Mouse (Mus musculus): Measurements from ENCODE around the gene Nrp1. TPM values are rescaled to one million over a fixed set of nuclear protein-coding genes. Genes with fewer than 3 reads are reported as not detected.

Gene Nrp1
- total RNA-seq, 2 experiments from 2014 or later = 96.2 to 111 TPM

DNA sequence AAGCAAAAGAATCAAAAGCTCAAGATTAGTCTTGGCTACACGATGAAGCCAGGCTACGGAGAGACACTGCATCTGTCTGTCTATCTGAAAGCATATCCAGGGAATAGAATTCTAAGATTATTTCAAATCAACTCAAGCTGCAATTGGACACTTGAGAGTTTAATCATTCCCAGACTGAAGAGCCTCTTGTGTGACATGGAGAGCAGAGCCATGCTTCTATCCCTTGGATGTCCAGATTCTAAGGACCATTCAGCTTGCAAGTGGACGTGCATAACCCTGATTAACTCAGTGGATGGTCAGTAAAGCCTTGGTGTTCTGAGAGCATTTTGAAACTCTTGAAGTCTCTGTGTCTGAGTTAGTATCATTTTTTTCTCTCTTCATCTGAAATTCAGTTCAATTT is 95.6 kb downstream of the Nrp1 start:
- no peak for DNase-seq (ENCODE audit: extremely low spot score in 1 of 2, low spot score in 1 of 2)

DNA sequence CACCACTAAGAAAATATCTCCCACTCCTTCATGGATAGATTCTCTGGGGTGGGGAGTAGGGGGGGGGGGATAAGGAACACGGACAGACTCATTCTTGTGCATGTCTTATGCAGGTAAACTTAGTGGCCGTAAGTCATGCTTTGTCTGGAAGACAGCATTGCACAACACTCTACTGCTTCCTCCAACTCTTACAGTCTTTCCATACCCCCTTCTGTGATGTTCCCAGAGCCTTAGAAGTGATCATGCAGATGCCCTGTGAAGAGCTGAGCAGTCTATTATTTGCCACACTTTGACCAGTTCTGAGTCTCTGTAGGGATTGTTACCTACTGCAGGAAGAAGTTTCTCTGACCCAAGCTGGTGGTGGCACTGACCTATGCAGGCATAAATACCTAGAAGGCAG is 98.9 kb downstream of the Nrp1 start:
- no peak for DNase-seq (ENCODE audit: extremely low spot score in 1 of 2, low spot score in 1 of 2)

GRCm38 (mm10) chr8:128459704-128460103 is 101.3 kb downstream of the Nrp1 start:
- no peak for DNase-seq (ENCODE audit: extremely low spot score in 1 of 2, low spot score in 1 of 2)

GRCm38 (mm10) chr8:128461716-128462115 is 103.3 kb downstream of the Nrp1 start:
- no peak for DNase-seq (ENCODE audit: extremely low spot score in 1 of 2, low spot score in 1 of 2)

DNA sequence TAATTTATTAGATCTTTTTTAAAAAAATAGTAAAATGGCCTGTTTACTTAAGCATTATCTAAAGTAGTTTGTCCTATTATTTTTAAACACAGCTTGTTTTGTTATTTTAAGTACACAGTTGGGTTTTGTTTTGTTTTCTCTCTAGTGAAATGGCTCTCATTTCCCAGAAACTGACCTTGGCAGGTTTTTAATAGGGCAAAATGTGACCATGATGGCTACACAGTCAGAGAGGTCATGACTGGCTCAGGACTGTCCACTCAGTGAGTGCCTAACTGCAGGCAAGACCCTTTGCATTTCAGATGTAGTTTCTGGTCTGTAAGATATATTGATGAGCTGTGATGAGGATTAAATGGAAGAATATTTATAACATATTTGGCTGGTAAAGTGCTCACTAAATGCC is 104.8 kb downstream of the Nrp1 start:
- DNase-seq (ENCODE audit: extremely low spot score in 1 of 2, low spot score in 1 of 2) = no peak

GRCm38 (mm10) chr8:128464056-128464623 is 105.7 kb downstream of the Nrp1 start:
- DNase-seq (ENCODE audit: extremely low spot score in 1 of 2, low spot score in 1 of 2) = no peak

GRCm38 (mm10) chr8:128465553-128465952 is 107.1 kb downstream of the Nrp1 start:
- no peak for DNase-seq (ENCODE audit: extremely low spot score in 1 of 2, low spot score in 1 of 2)

DNA sequence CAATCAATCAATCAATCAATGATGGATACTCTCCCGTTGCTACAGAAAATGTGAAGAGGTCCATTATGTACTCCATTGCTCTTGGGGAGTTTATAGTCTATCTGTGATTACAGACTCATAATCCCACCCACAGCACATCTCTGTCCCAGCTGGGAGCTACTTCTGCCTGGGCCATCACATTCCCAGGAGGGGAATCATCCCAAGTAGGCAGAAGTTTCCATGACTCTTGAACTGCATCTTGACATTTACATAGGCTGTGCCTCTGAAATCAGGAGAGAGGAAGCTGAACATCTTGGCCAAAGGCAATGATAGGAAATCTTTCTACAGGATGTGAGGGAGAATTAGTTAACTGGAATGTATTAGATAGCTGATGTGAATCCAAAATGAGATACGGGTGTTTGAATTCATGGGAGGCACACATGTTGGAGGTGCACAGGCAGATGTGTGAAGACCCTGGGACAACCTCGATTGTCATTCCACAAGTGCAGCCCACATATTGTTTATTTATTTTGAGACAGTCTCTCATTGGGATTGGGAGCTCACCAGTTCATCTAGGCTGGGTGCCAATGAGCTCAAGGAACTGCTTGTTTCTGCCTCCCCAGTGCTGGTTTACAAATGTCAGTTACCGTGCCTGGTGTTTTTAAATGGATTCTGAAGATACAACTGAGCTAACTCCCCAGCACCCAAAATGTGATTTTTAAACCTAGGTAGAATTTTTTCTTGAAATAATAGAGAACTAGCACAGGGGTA is 108.5 kb downstream of the Nrp1 start:
- DNase-seq (ENCODE audit: extremely low spot score in 1 of 2, low spot score in 1 of 2) = no peak

GRCm38 (mm10) chr8:128470097-128470496 is 111.7 kb downstream of the Nrp1 start:
- no peak for DNase-seq (ENCODE audit: extremely low spot score in 1 of 2, low spot score in 1 of 2)

DNA sequence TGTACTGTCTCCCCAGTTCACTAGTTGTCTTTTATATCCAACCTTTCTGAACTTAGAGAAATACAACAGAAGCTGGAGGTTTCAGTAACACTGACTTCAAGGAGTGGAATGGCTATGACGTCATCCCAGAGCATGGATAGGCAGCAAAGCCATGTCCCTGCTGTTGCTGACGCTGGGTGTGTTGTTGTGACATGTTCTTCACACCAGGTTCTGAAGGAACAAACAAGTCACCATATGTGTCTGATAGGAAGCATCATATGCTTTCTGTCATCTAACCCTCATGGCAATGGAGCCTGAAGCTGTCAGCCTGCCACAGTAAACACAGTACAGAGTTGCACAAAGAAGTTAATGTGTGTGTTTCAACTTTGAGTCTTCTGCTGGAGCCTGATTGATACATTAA is 112.8 kb downstream of the Nrp1 start:
- no peak for DNase-seq (ENCODE audit: extremely low spot score in 1 of 2, low spot score in 1 of 2)

- DNase-seq (ENCODE audit: extremely low spot score in 1 of 2, low spot score in 1 of 2) = no peak
Measured at GRCm38 (mm10) chr8:128472871-128473270, 114.5 kb downstream of the Nrp1 start.

GRCm38 (mm10) chr8:128473456-128474239 is 115.2 kb downstream of the Nrp1 start:
- DNase-seq (ENCODE audit: extremely low spot score in 1 of 2, low spot score in 1 of 2) = no peak

DNA sequence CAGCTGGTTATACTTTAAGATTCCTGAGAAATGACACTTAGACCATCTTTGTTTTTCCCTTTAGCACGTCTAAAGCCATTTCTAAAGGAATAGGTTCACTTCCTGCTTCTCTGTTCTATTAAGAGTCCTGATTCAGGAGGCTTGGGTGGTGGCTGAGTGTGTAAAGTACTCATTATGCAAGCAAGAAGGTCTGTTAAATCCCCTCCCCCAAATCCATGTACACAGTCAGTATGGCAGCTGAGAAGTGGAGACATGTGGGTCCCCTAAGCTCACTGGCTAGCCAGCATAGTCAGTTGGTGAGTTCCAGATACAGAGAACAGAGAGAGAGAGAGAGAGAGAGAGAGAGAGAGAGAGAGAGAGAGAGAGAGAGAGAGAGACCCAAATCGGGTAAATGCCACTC is 116.2 kb downstream of the Nrp1 start:
- DNase-seq (ENCODE audit: extremely low spot score in 1 of 2, low spot score in 1 of 2) = no peak

GRCm38 (mm10) chr8:128476206-128476605 is 117.8 kb downstream of the Nrp1 start:
- peak in 1 of 2 experiments; percentile 35 for DNase-seq (ENCODE audit: extremely low spot score in 1 of 2, low spot score in 1 of 2)

- DNase-seq (ENCODE audit: extremely low spot score in 1 of 2, low spot score in 1 of 2) = no peak
Measured at GRCm38 (mm10) chr8:128478017-128478416, 119.6 kb downstream of the Nrp1 start.

- no peak for DNase-seq (ENCODE audit: extremely low spot score in 1 of 2, low spot score in 1 of 2)
Measured at GRCm38 (mm10) chr8:128479309-128480013, 121.1 kb downstream of the Nrp1 start.

GRCm38 (mm10) chr8:128480896-128481665 is 122.7 kb downstream of the Nrp1 start:
- no peak for DNase-seq (ENCODE audit: extremely low spot score in 1 of 2, low spot score in 1 of 2)

GRCm38 (mm10) chr8:128483344-128483743 is 124.9 kb downstream of the Nrp1 start:
- DNase-seq (ENCODE audit: extremely low spot score in 1 of 2, low spot score in 1 of 2) = no peak

- DNase-seq (ENCODE audit: extremely low spot score in 1 of 2, low spot score in 1 of 2) = no peak
Measured at GRCm38 (mm10) chr8:128484720-128485124, 126.3 kb downstream of the Nrp1 start.

DNA sequence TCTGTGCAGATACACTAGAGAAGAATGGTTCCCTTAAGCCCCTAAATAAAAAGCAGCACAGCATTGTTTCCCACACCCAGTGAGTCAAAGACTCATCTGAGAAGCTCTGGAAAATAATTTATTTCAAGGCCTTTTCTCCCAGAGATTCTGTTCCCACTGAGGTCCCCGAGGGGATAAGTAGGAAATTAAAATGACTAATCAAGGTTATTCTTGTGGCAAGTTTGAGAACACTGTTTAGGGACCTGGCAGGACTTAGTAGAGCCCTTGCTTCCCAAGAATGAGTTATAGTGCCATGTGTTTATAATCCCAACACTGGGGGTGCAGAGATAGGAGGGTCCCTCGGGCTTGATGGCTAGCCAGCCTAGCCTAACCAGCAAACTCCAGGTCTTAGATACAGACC is 127.6 kb downstream of the Nrp1 start:
- DNase-seq (ENCODE audit: extremely low spot score in 1 of 2, low spot score in 1 of 2) = no peak

All from layer of hippocampus, postnatal 25 days (tissue).